Mouse (Mus musculus) cortical plate, adult 2 months (tissue): ENCODE data around the gene Ppa2.

ENCODE experiments used
- CTCF ChIP-seq: fragments of 200-500 bp; IDR thresholded peaks from 2 replicates; pipeline ENCODE4 v1.5.1; 2011; ENCODE audit warnings: mild to moderate bottlenecking, control low read depth, low read length; ENCODE audit not compliant: insufficient read depth; ENCODE audit errors: extremely low read depth
- POLR2A ChIP-seq: fragments of 200-500 bp; IDR thresholded peaks from 2 replicates; pipeline ENCODE4 v1.6.1; 2011; ENCODE audit warnings: mild to moderate bottlenecking, low read length, control low read depth; ENCODE audit not compliant: insufficient read depth; ENCODE audit errors: extremely low read depth

DNA sequence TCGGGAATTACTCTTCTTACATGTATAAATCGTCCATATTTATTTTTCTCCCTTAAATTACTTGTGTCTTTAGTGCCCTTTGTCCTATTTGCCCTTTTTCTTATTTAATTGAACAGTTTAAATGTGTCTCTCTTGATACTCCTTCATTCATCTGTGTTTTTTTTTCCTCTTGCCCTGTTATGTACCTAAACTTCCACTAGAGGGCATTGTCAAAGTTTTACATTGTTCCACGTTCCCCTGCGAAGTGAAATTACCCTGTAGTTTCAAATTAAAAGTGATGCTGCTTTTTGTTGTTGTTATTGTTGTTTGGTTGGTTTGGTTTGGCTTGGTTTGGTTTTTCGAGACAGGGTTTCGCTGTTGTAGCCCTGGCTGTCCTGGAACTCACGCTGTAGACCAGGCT, 26.5 kb downstream of the Ppa2 start:
- TF ChIP-seq CTCF = no peak
- no peak for TF ChIP-seq POLR2A
